In genomic region chr7:135537948-135538741, GRCm38 (mm10) we compare ENCODE assay signal across 8 mouse cellular contexts. TPM values are rescaled to one million over a fixed set of nuclear protein-coding genes. Genes with fewer than 3 reads are reported as not detected.
DNase-seq lines count a peak whose midpoint lies in the region; ATAC-seq lines count a peak whose summit lies in the region.

No protein-coding gene starts in this region.

- ATAC-seq in granulocyte monocyte progenitor cell, adult 5-6 weeks (replicated peaks; ENCODE audit: poor library complexity, severe bottlenecking): no peak; the same call in 1 of the 2 replicates

- intact Hi-C loops in heart, postnatal 25 days (cut with DNase I): loop anchor here (1.0 to 5.0 kb wide), 2 partner anchors 94 to 199 kb away; no protein-coding TSS in a partner anchor

- peaks cover 44% of the 10 kb centered on the region for H3K27me3 ChIP-seq in forebrain, embryonic 10.5 days (ENCODE audit: poor library complexity, severe bottlenecking)

- peak overlapping the region; percentile 71 for H3K4me3 ChIP-seq in forebrain, embryonic 10.5 days

- WGBS in forebrain, embryonic 10.5 days: under 1% methylated on average over 71 of the region's 71 CpGs

- peaks cover 15% of the 10 kb centered on the region for H3K4me1 ChIP-seq in forebrain, embryonic 10.5 days

- peak overlapping the region; percentile 40; the same call in 1 of the 2 replicates for H3K27ac ChIP-seq in forebrain, embryonic 10.5 days

- DNase-seq in ES-CJ7 (ENCODE audit: low read depth, low spot score): peak; percentile 16
- DNase-seq in adrenal gland, postnatal 36 days: peak; percentile 32 to 37
- peak; percentile 20 for DNase-seq in forebrain, embryonic 10.5 days (ENCODE audit: extremely low spot score, low spot score)
- peak; percentile 5 for DNase-seq in heart, postnatal 25 days (ENCODE audit: low spot score)
- DNase-seq in left cerebral cortex, adult 11 months (ENCODE audit: low spot score): peak; percentile 28
- DNase-seq in lung, postnatal 36 days: peak; percentile 23
- peak; percentile 69 to 72 for DNase-seq in right cerebral cortex, postnatal 10 days (ENCODE audit: low spot score in 2 of 2)

- H3K9me3 ChIP-seq in forebrain, embryonic 10.5 days: no peaks in the 10 kb centered on the region

- H3K36me3 ChIP-seq in forebrain, embryonic 10.5 days (replicated peaks): no peaks in the 10 kb centered on the region

RNA-seq across cellular contexts. Expression of gene Ptpre, which starts 0.9 kb away (rescaled TPM):
- 1 to 10 TPM; 5.0 to 7.4 TPM for total RNA-seq in adrenal gland, postnatal 36 days (2021)
- polyA plus RNA-seq in forebrain, embryonic 10.5 days (2016; fragmentation: Nextera tagmentation; extraction: Ambion mirVana): 0.31 and 0.41 TPM in 2 replicates
- total RNA-seq in heart, postnatal 25 days (2021): 1 to 10 TPM; 3.3 to 3.5 TPM
- total RNA-seq in granulocyte monocyte progenitor cell, adult 5-6 weeks (2014; fragmentation: Nextera tagmentation): 74.9 and 86.6 TPM in 2 replicates
- 48.3 and 49.8 TPM in 2 replicates for total RNA-seq in granulocyte monocyte progenitor cell, adult 5-6 weeks (2017)

RNA-seq across cellular contexts. Expression of gene Clrn3, which starts 9.7 kb away (rescaled TPM):
- total RNA-seq in adrenal gland, postnatal 36 days (2021): not detected
- not detected in 2 replicates for polyA plus RNA-seq in forebrain, embryonic 10.5 days (2016; fragmentation: Nextera tagmentation; extraction: Ambion mirVana)
- total RNA-seq in heart, postnatal 25 days (2021): not detected
- total RNA-seq in granulocyte monocyte progenitor cell, adult 5-6 weeks (2014; fragmentation: Nextera tagmentation): not detected in 2 replicates
- total RNA-seq in granulocyte monocyte progenitor cell, adult 5-6 weeks (2017): 0.04 TPM in 1 of 2 replicates, not detected in the other

Comparison
In these comparisons a context has a peak if more than half of its experiments do, and no peak if none do; other contexts are left out.
1. DNase-seq: peak in every context shown above with its lines; median percentile 70 in right cerebral cortex, postnatal 10 days; 34 in adrenal gland, postnatal 36 days; 28 in left cerebral cortex, adult 11 months; 23 in lung, postnatal 36 days; 20 in forebrain, embryonic 10.5 days; 16 in ES-CJ7; 5 in heart, postnatal 25 days.
2. RNA of gene Ptpre, which starts 0.9 kb away (total RNA-seq): 48.3 to 86.6 TPM in granulocyte monocyte progenitor cell, adult 5-6 weeks; 5.0 to 7.4 TPM in adrenal gland, postnatal 36 days and 3.3 to 3.5 TPM in heart, postnatal 25 days; every median in the first group is over 4 times any median in the second.